Mouse (Mus musculus) midbrain, embryonic 14.5 days (tissue): ENCODE data around the gene Mmp21. TPM values are rescaled to one million over a fixed set of nuclear protein-coding genes. Genes with fewer than 3 reads are reported as not detected.

Experiments
- ATAC-seq: fragments of 200-750 bp; cut with Nextera tagmentation; 2 replicates; pipeline ENCODE4 v1.8.0; 2017; ENCODE audit warnings: moderate number of reproducible peaks, moderate library complexity; ENCODE audit not compliant: low FRiP score, low TSS enrichment
- DNase-seq: peaks from one replicate; pipeline ENCODE4 v3.0.0-alpha.2; 2015
- H3K27ac ChIP-seq: fragments of 300-500 bp; sonication (generic); replicated peaks from 2 replicates; pipeline ENCODE4 v1.5.1; 2014; ENCODE audit warnings: mild to moderate bottlenecking, low read depth, low read length, moderate library complexity
- H3K27me3 ChIP-seq: fragments of 300-500 bp; sonication (generic); 2 replicates; pipeline ENCODE4 v1.6.1; 2014; ENCODE audit warnings: low read length, control low read depth, mixed read lengths; ENCODE audit not compliant: control insufficient read depth, insufficient read depth
- H3K36me3 ChIP-seq: fragments of 300-500 bp; sonication (generic); 2 replicates; pipeline ENCODE4 v1.6.1; 2014; ENCODE audit warnings: low read length, control low read depth; ENCODE audit not compliant: control insufficient read depth, insufficient read depth
- H3K4me1 ChIP-seq: fragments of 300-500 bp; sonication (generic); 2 replicates; pipeline ENCODE4 v1.6.1; 2014; ENCODE audit warnings: mild to moderate bottlenecking, antibody characterized with exemption, low read length, control low read depth; ENCODE audit not compliant: control insufficient read depth, insufficient read depth
- H3K4me2 ChIP-seq: fragments of 300-500 bp; sonication (generic); 2 replicates; pipeline ENCODE4 v1.6.1; 2014; ENCODE audit warnings: mild to moderate bottlenecking, low read length, moderate library complexity
- H3K4me3 ChIP-seq: fragments of 300-500 bp; sonication (generic); replicated peaks from 2 replicates; pipeline ENCODE4 v1.5.1; 2014; ENCODE audit warnings: low read depth, low read length
- H3K9ac ChIP-seq: fragments of 300-500 bp; sonication (generic); replicated peaks from 2 replicates; pipeline ENCODE4 v1.6.1; 2014; ENCODE audit warnings: mild to moderate bottlenecking, low read length, moderate library complexity
- H3K9me3 ChIP-seq: fragments of 300-500 bp; sonication (generic); 2 replicates; pipeline ENCODE4 v1.6.1; 2016; ENCODE audit warnings: low read length, control low read depth, mixed read lengths; ENCODE audit not compliant: control insufficient read depth
- WGBS: fragments of 180-500 bp; shearing (Covaris S2); extraction: QIAGEN DNeasy Blood & Tissue Kit; methylation state at CpG from one replicate; pipeline ENCODE4 v1.1.7; 2014; 5-methylcytosine and 5-hydroxymethylcytosine counted together
- polyA plus RNA-seq: library from polyadenylated mRNA; unstranded; fragments of >200 nt; fragmentation: Nextera tagmentation; extraction: Ambion mirVana; gene quantifications from 2 replicates; pipeline ENCODE4 v1.2.1, GENCODE M21; 2014

Gene Mmp21
- polyA plus RNA-seq, 1 experiment from 2014 or later, result 0.11 TPM

DNA sequence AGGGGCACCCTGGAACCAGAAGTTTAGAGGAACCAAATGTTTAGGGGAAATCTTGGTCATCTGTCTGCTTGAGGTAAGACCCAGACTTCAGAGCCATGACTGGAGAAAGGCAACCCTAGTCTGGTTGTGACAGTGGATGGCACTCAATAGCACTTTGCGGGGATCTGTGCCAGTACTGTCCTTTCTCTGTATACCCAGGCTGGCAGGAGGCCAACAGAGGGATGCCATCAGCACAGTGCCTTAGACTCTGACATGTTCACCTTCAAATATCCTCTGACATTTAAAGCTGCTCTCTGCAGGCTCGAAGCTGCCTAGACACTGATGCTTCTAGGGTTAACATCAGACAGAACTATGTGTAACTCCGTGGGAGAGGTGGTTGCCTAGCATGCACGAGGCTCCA lies 422 bp downstream of the Mmp21 start:
- ATAC-seq (no peak), DNase-seq (peak; percentile 41)
- Histone ChIP-seq H3K4me3 (no peak overlapping the region), H3K9me3 (no peaks in the 10 kb centered on the region), H3K36me3 (0 out of 2 replicates have a peak, but pooled peaks cover 3% of the 10 kb centered on the region), H3K4me1 (no peaks in the 10 kb centered on the region), H3K4me2 (no peak overlapping the region), H3K27me3 (no peaks in the 10 kb centered on the region), H3K27ac (no peak overlapping the region), H3K9ac (no peak overlapping the region)
- 71% methylated on average over 4 of the region's 4 CpGs for WGBS

DNA sequence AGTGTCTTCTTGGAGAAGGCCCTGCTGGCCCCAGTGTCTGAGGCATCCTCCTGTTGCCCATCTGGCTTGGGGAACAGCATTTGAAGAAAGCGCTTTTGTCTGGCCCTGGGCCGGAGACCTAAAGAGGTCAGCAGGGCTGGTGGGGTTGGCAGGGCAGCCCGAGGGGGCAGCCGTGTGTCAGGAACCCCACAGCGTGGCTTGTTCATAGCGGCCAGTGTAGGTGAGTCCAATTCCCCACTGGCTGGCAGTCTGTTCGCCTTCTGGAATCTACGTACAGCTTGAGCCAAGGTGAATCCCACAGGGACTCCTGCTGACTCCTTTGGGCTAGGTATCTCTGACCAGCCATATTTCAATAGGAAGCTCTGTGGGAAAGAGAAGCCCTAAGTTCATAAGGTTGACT lies 1.1 kb downstream of the Mmp21 start:
- Histone ChIP-seq H3K4me1 (no peaks in the 10 kb centered on the region), H3K9ac (no peak overlapping the region), H3K4me2 (no peak overlapping the region), H3K9me3 (no peaks in the 10 kb centered on the region), H3K27ac (no peak overlapping the region), H3K36me3 (0 out of 2 replicates have a peak, but pooled peaks cover 5% of the 10 kb centered on the region), H3K27me3 (no peaks in the 10 kb centered on the region), H3K4me3 (no peak overlapping the region)
- DNase-seq (no peak), ATAC-seq (no peak)
- 93% methylated on average over 8 of the region's 8 CpGs for WGBS

DNA sequence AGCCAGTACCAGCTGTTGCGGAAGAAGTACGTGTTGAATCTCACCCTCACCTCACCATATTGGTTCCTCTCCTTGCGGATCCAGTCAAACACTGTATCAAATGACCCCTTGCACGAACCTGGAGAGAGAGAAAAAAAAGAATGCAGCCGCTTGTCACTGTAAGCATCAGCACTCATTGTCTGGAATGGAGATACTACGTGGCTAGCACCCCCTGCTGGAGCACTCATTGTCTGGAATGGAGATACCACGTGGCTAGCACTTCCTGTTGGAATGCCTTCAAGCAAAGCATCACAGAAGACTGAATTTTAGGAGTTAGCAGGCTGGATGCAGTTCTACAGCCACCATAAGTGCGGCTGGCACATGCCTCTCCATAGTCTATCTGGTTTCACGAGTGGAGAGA lies 3.9 kb downstream of the Mmp21 start:
- Histone ChIP-seq H3K9ac (no peak overlapping the region), H3K27ac (no peak overlapping the region), H3K4me2 (no peak overlapping the region), H3K4me1 (no peaks in the 10 kb centered on the region), H3K4me3 (no peak overlapping the region), H3K9me3 (no peaks in the 10 kb centered on the region), H3K27me3 (no peaks in the 10 kb centered on the region), H3K36me3 (peaks cover 32% of the 10 kb centered on the region)
- ATAC-seq (no peak), DNase-seq (peak; percentile 43)
- 64% methylated on average over 9 of the region's 9 CpGs for WGBS

DNA sequence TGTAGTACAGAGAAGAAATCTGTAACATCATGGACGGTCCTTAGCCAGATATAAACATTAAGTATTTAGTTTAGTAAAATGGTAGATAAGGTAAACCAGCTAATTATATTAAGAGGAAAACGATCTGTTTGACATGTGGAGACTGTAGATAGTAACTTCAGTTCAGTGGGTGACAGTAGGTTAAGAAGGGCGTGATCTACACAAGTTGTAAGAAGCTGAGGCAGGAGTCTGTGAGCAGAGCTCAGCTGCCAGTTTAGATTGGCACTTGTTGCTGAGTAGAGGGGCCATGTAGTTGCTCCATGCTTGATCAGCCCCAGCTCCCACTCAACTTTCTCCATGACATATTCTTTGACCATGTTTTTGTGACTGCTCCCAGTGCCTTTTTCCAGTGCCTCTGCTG lies 9.0 kb downstream of the Mmp21 start:
- no peak for ATAC-seq
- Histone ChIP-seq H3K4me2 (no peak overlapping the region), H3K27me3 (no peaks in the 10 kb centered on the region), H3K27ac (no peak overlapping the region), H3K9ac (no peak overlapping the region), H3K4me3 (no peak overlapping the region), H3K4me1 (no peaks in the 10 kb centered on the region), H3K9me3 (no peaks in the 10 kb centered on the region), H3K36me3 (peaks cover 79% of the 10 kb centered on the region)
- 94% methylated on average over 3 of the region's 3 CpGs for WGBS
- DNase-seq, result no peak

DNA sequence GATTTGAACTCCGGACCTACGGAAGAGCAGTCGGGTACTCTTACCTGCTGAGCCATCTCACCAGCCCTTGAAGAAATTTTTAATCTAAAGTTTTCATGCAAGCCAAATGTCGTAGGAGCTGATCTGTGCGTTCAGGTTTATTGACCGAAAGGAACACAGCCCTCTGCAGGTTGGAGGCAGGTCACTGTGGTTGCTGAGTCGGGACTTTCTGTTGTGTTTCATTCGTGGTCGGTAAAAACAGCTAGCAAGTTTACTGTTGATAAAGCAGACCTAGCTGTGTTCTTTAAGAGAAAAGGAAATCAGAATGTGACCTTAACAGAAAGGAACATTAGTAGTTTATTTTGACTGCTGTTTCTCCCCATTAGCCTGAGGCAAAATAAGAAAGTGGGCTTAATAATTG lies 9.9 kb downstream of the Mmp21 start:
- no peak overlapping the region for H3K4me3 ChIP-seq

DNA sequence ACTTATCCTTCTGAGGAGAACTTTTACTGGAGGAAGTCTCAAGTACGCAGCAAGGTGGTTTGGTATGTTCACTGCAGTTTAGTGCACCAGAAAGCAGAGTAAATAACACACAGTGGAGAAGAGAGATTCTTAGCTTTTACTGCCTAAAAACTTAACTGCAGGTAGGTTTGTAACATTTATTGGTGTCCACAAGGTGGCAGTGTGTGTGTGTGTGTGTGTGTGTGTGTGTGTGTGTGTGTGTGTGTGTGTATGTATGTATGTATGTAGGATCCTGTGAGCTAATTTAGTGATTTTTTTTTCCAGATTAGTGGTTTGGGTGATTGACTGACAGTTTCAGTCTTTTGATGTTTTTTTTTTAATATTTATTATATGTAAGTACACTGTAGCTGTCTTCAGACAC lies 10.8 kb downstream of the Mmp21 start:
- no peak overlapping the region for H3K4me2 ChIP-seq
- no peak overlapping the region for H3K27ac ChIP-seq
- H3K4me1 ChIP-seq, result no peaks in the 10 kb centered on the region
- 90% methylated on average over 1 of the region's 1 CpGs for WGBS
- H3K9ac ChIP-seq, result no peak overlapping the region
- H3K36me3 ChIP-seq, result peaks cover 94% of the 10 kb centered on the region
- H3K4me3 ChIP-seq, result no peak overlapping the region
- DNase-seq (peak; percentile 56), ATAC-seq (no peak)
- H3K27me3 ChIP-seq, result no peaks in the 10 kb centered on the region
- no peaks in the 10 kb centered on the region for H3K9me3 ChIP-seq

More for the DNA sequence above, 9.9 kb downstream of the Mmp21 start:
- peaks cover 88% of the 10 kb centered on the region for H3K36me3 ChIP-seq
- H3K4me1 ChIP-seq, result no peaks in the 10 kb centered on the region
- no peak for ATAC-seq
- 96% methylated on average over 9 of the region's 9 CpGs for WGBS
- H3K9me3 ChIP-seq, result no peaks in the 10 kb centered on the region
- H3K9ac ChIP-seq, result no peak overlapping the region
- no peak overlapping the region for H3K27ac ChIP-seq
- H3K4me2 ChIP-seq, result no peak overlapping the region
- no peaks in the 10 kb centered on the region for H3K27me3 ChIP-seq
- DNase-seq, result no peak

DNA sequence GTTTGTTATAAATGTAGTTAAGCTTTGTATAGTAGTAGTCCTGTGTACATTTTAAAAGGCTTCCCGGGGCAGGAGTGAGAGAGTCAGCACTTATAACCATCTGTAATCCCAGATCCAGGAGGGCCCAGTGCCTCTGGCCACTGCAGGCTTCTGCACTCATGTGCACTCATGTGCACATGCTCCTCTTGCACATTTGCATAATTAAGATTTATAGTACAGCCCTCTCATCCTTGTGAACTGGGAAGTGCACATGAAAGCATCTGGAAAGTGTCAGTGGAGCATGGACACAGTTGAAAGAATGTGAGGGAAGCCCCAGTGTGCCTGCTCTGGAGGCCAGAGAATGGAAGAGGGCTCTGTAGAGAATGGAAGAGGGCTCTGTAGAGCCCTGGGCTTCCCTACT lies 17.4 kb downstream of the Mmp21 start:
- WGBS, result 98% methylated on average over 1 of the region's 1 CpGs
- H3K27me3 ChIP-seq, result no peaks in the 10 kb centered on the region
- H3K4me2 ChIP-seq, result no peak overlapping the region
- no peak overlapping the region for H3K4me3 ChIP-seq
- ATAC-seq (no peak), DNase-seq (no peak)
- H3K36me3 ChIP-seq, result peaks cover 96% of the 10 kb centered on the region
- H3K27ac ChIP-seq, result no peak overlapping the region
- H3K9me3 ChIP-seq, result no peaks in the 10 kb centered on the region
- H3K9ac ChIP-seq, result no peak overlapping the region
- H3K4me1 ChIP-seq, result no peaks in the 10 kb centered on the region

DNA sequence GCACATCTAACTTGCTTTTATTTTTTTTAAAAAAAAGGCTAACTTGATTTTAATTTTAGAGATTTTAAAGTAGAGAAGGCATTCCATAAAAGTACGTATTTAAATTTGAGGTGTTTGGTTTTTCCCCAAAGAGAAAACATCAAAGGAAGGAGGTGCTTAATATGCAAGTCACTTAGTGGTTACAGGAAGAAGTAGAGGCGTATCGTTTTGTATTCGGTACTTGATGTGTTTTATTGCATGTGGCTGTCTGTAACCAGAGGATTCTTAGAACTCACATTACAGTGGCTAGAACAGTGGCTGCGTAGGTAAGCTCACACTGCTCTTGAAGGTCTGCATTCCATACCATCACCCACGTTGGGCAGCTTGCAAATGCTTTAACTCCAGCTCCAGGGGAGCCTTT lies 34.1 kb downstream of the Mmp21 start:
- Histone ChIP-seq H3K27ac (no peak overlapping the region), H3K27me3 (no peaks in the 10 kb centered on the region), H3K4me2 (no peak overlapping the region), H3K36me3 (peaks cover 91% of the 10 kb centered on the region), H3K4me3 (no peak overlapping the region), H3K9me3 (no peaks in the 10 kb centered on the region), H3K4me1 (no peaks in the 10 kb centered on the region), H3K9ac (no peak overlapping the region)
- DNase-seq (no peak), ATAC-seq (no peak)
- WGBS, result 90% methylated on average over 6 of the region's 6 CpGs

DNA sequence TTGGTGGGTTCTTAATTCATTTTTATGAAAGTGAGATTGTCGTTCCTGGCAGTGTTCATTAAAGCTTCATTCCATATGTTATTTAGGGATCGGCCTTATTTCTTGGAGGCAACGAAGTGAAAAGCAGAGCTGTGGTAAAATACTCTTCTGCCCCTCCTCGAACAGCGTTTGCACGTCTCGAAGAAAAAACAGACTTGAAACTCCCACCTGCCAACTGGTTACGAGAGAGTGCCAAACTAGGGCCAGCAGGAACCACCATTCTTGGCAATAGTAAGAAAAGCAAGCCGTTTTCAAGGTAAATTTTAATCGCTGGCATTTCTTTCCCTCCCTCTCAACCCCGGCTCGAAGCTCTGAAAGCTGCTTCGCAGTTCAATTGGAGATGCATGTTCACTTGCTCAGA lies 41.0 kb downstream of the Mmp21 start:
- ATAC-seq (no peak), DNase-seq (no peak)
- Histone ChIP-seq H3K9ac (no peak overlapping the region; the same call in 1 of the 2 replicates), H3K27me3 (no peaks in the 10 kb centered on the region), H3K4me2 (peak overlapping the region; percentile 88), H3K36me3 (peaks cover 33% of the 10 kb centered on the region), H3K27ac (no peak overlapping the region), H3K4me1 (peaks cover 7% of the 10 kb centered on the region; the same call in 1 of the 2 replicates), H3K9me3 (no peaks in the 10 kb centered on the region), H3K4me3 (peak overlapping the region; percentile 96; the same call in 1 of the 2 replicates)
- 95% methylated on average over 13 of the region's 13 CpGs for WGBS
